Comparison of ENCODE assay signal across 29 mouse cellular contexts in the genomic region with DNA sequence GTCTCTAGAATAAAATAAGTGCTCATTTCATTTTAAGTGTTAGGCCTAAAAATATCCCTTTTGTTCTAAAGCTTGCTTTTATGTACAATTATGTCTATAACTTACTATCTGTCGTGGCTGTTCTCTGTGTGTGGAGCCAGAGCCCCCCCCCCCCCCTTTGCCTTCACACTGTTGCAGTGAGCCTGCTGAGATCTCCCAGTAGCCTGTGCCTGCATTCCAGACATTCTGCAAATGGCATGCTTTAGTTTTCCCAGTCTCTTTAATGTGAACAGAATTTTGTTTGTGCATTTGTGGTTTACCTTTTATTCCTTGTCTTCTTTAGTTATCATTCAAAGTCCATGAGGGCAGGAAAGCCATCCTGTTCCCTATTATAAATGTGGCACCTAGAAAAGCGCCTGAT.
DNase-seq lines count a peak whose midpoint lies in the region; ATAC-seq and TF ChIP-seq lines count a peak whose summit lies in the region.
"Had no signal": no experiment of that assay in that cellular context is flagged by ENCODE, and none has a peak within 500 bp of the region (broad histone marks: within the 10 kb centered on the region; RNA-seq: fewer than 3 reads in every experiment).

No protein-coding gene starts in this region.

- peaks cover 34% of the 10 kb centered on the region for H3K4me1 ChIP-seq in heart, embryonic 10.5 days
- H3K4me1 ChIP-seq in kidney, postnatal 0 days (replicated peaks; ENCODE audit: insufficient read depth, low read length) = 0 out of 2 replicates have a peak, but pooled peaks cover 6% of the 10 kb centered on the region
- 0 out of 2 replicates have a peak, but pooled peaks cover 7% of the 10 kb centered on the region for H3K4me1 ChIP-seq in kidney, embryonic 14.5 days (ENCODE audit: control insufficient read depth, insufficient read depth, low read length)
- H3K4me1 ChIP-seq: intestine, embryonic 15.5 days; limb, embryonic 15.5 days; neural tube, embryonic 15.5 days; stomach, embryonic 15.5 days had no signal

- no peak overlapping the region for H3K9ac ChIP-seq in kidney, postnatal 0 days (ENCODE audit: low read depth, low read length)
- no peak overlapping the region for H3K9ac ChIP-seq in kidney, embryonic 14.5 days (ENCODE audit: low read depth, low read length)
- H3K9ac ChIP-seq: intestine, embryonic 15.5 days; limb, embryonic 15.5 days; liver, embryonic 14.5 days; lung, embryonic 15.5 days; neural tube, embryonic 15.5 days; stomach, embryonic 15.5 days had no signal

- no peak for ATAC-seq in kidney, postnatal 0 days (replicated peaks; ENCODE audit: low FRiP score, low read depth)
- no peak for ATAC-seq in kidney, embryonic 14.5 days (ENCODE audit: low FRiP score, low TSS enrichment)
- ATAC-seq: activated CD4-positive, CD25-positive, alpha-beta regulatory T cell, adult 4 months; CD4-positive, CD25-positive, alpha-beta regulatory T cell, adult 4 months; forebrain, embryonic 16.5 days; hindbrain, embryonic 16.5 days; intestine, embryonic 15.5 days had no signal

- H3K4me3 ChIP-seq in heart, embryonic 10.5 days = no peak overlapping the region
- no peak overlapping the region for H3K4me3 ChIP-seq in kidney, postnatal 0 days (replicated peaks; ENCODE audit: low read depth, low read length)
- H3K4me3 ChIP-seq in kidney, embryonic 14.5 days (ENCODE audit: low read length) = no peak overlapping the region
- H3K4me3 ChIP-seq: forebrain, embryonic 10.5 days; hindbrain, embryonic 10.5 days; intestine, embryonic 15.5 days; limb, embryonic 15.5 days; lung, embryonic 15.5 days; neural tube, embryonic 15.5 days; stomach, embryonic 15.5 days had no signal

- no peaks in the 10 kb centered on the region for H3K36me3 ChIP-seq in heart, embryonic 10.5 days
- no peaks in the 10 kb centered on the region for H3K36me3 ChIP-seq in kidney, postnatal 0 days (ENCODE audit: insufficient read depth, low read length)
- H3K36me3 ChIP-seq in kidney, embryonic 14.5 days (ENCODE audit: control insufficient read depth, insufficient read depth, low read length) = no peaks in the 10 kb centered on the region
- H3K36me3 ChIP-seq: forebrain, embryonic 10.5 days; hindbrain, embryonic 10.5 days; intestine, embryonic 15.5 days; limb, embryonic 15.5 days; lung, embryonic 15.5 days; neural tube, embryonic 15.5 days; stomach, embryonic 15.5 days had no signal

- no peaks in the 10 kb centered on the region for H3K27me3 ChIP-seq in heart, embryonic 10.5 days (ENCODE audit: insufficient read depth, poor library complexity, severe bottlenecking)
- no peaks in the 10 kb centered on the region for H3K27me3 ChIP-seq in kidney, postnatal 0 days (ENCODE audit: insufficient read depth, low read length)
- H3K27me3 ChIP-seq in kidney, embryonic 14.5 days (ENCODE audit: control insufficient read depth, insufficient read depth, low read length) = no peaks in the 10 kb centered on the region
- H3K27me3 ChIP-seq: intestine, embryonic 15.5 days; limb, embryonic 15.5 days; lung, embryonic 15.5 days; neural tube, embryonic 15.5 days; stomach, embryonic 15.5 days had no signal

- no peak for DNase-seq in heart, embryonic 10.5 days (ENCODE audit: low spot score)
- DNase-seq in heart, adult 9 months (ENCODE audit: low spot score in 2 of 2) = no peak
- peak; percentile 38 for DNase-seq in kidney, postnatal 0 days (ENCODE audit: low spot score)
- peak; percentile 25 for DNase-seq in embryo, embryonic 11 days
- DNase-seq in gastrocnemius, adult 8-10 months (ENCODE audit: low spot score in 2 of 2) = no peak
- DNase-seq in retina, embryonic 14.5 days (ENCODE audit: low spot score) = no peak
- DNase-seq: adrenal gland, postnatal 10 days; cerebellum, adult 18-20 months; cerebellum, postnatal 14 days; gastrocnemius, postnatal 25 days; heart, adult 18-20 months; kidney, adult 8-10 months; kidney, postnatal 4 days; thymus, adult 18-20 months; thymus, postnatal 36 days had no signal

- H3K27ac ChIP-seq in heart, embryonic 10.5 days = peak overlapping the region; percentile 59; the same call in 1 of the 2 replicates
- no peak overlapping the region for H3K27ac ChIP-seq in kidney, postnatal 0 days
- no peak overlapping the region for H3K27ac ChIP-seq in kidney, embryonic 14.5 days (ENCODE audit: low read depth, low read length)
- H3K27ac ChIP-seq: forebrain, embryonic 10.5 days; hindbrain, embryonic 10.5 days; intestine, embryonic 15.5 days; limb, embryonic 15.5 days; liver, embryonic 14.5 days; lung, embryonic 15.5 days; neural tube, embryonic 15.5 days; stomach, embryonic 15.5 days had no signal

- TF ChIP-seq CTCF in kidney, postnatal 0 days (IDR thresholded peaks at IDR 0.05; ENCODE audit: low read depth) = no peak

- no peak overlapping the region for H3K4me2 ChIP-seq in kidney, postnatal 0 days (ENCODE audit: low read length)
- no peak overlapping the region for H3K4me2 ChIP-seq in kidney, embryonic 14.5 days (replicated peaks; ENCODE audit: low read depth, low read length)
- H3K4me2 ChIP-seq: intestine, embryonic 15.5 days; limb, embryonic 15.5 days; lung, embryonic 15.5 days; midbrain, embryonic 11.5 days; neural tube, embryonic 15.5 days; stomach, embryonic 15.5 days had no signal

- 39% methylated on average over 2 of the region's 2 CpGs for WGBS in heart, embryonic 10.5 days
- WGBS in kidney, postnatal 0 days = 42% methylated on average over 2 of the region's 2 CpGs
- 47% methylated on average over 2 of the region's 2 CpGs for WGBS in kidney, embryonic 14.5 days

- H3K9me3 ChIP-seq in heart, embryonic 10.5 days = no peaks in the 10 kb centered on the region
- H3K9me3 ChIP-seq in kidney, postnatal 0 days (replicated peaks; ENCODE audit: low read length) = no peaks in the 10 kb centered on the region
- H3K9me3 ChIP-seq in kidney, embryonic 14.5 days (ENCODE audit: control insufficient read depth, low read length) = no peaks in the 10 kb centered on the region
- H3K9me3 ChIP-seq: forebrain, embryonic 10.5 days; hindbrain, embryonic 10.5 days; intestine, embryonic 15.5 days; limb, embryonic 15.5 days; lung, embryonic 15.5 days; neural tube, embryonic 15.5 days; stomach, embryonic 15.5 days had no signal

Comparison
In these comparisons a context has a peak if more than half of its experiments do, and no peak if none do; other contexts are left out.
1. DNase-seq: peak in kidney, postnatal 0 days (single experiment) and embryo, embryonic 11 days (single experiment); none in heart, embryonic 10.5 days (single experiment), heart, adult 9 months (0 of 2), gastrocnemius, adult 8-10 months (0 of 2) and retina, embryonic 14.5 days (single experiment).